8 mouse cellular contexts compared by ENCODE assay signal in the genomic region with DNA sequence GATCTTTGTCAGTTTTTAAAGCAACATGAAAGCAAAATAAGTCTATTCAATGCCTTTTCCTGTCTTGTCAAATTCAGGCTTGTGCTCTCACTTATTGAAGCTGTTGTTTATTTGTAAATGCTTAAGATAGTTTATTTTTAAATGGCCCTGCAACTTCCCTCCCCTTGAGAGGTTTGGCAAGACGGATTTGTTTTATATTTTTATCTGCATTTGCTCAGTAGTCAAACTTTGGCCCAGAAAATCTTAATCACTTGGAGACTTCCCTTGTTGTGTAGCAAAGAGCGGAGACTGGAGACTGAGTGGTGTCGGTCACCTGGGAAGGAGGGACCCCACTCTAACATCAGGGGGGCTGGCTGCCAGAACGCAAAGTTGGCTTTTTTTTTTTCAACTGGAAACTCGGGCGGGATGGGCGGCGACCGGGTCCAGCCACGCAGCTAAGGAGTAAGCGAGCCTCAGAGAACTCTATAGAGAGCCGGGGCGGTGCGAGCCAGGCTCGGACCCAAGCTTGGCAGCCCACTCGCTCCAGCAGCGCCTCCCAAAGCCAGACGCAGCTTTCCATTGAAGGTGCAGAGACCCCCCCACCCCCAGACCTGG. TPM values are rescaled to one million over a fixed set of nuclear protein-coding genes. Genes with fewer than 3 reads are reported as not detected.
DNase-seq lines count a peak whose midpoint lies in the region; ATAC-seq and TF ChIP-seq lines count a peak whose summit lies in the region.

No protein-coding gene starts in this region.

- H3K4me2 ChIP-seq in heart, postnatal 0 days (ENCODE audit: low read depth, low read length) = peak overlapping the region; percentile 75
- peak overlapping the region; percentile 80 for H3K4me2 ChIP-seq in hindbrain, embryonic 14.5 days (replicated peaks)
- H3K4me2 ChIP-seq in midbrain, embryonic 13.5 days (replicated peaks) = peak overlapping the region; percentile 75

- peak overlapping the region; percentile 99 for H3K27ac ChIP-seq in heart, postnatal 0 days (ENCODE audit: low read depth)
- peak overlapping the region; percentile 46 for H3K27ac ChIP-seq in bone marrow, adult 2 months (ENCODE audit: control insufficient read depth, insufficient read depth, low read depth, low read length, poor library complexity)
- H3K27ac ChIP-seq in hindbrain, embryonic 14.5 days = peak overlapping the region; percentile 70
- H3K27ac ChIP-seq in midbrain, embryonic 13.5 days = peak overlapping the region; percentile 96

- H3K36me3 ChIP-seq in heart, postnatal 0 days (replicated peaks; ENCODE audit: control insufficient read depth, insufficient read depth, low read length) = no peaks in the 10 kb centered on the region
- H3K36me3 ChIP-seq in hindbrain, embryonic 14.5 days (replicated peaks; ENCODE audit: control insufficient read depth, insufficient read depth) = no peaks in the 10 kb centered on the region
- H3K36me3 ChIP-seq in midbrain, embryonic 13.5 days = no peaks in the 10 kb centered on the region

- no peaks in the 10 kb centered on the region for H3K9me3 ChIP-seq in heart, postnatal 0 days (replicated peaks; ENCODE audit: control insufficient read depth, low read length)
- H3K9me3 ChIP-seq in hindbrain, embryonic 14.5 days (ENCODE audit: control insufficient read depth, low read length) = no peaks in the 10 kb centered on the region
- H3K9me3 ChIP-seq in midbrain, embryonic 13.5 days = no peaks in the 10 kb centered on the region

- DNase-seq in heart, postnatal 0 days (ENCODE audit: low spot score) = no peak
- DNase-seq in heart, adult 11 months = no peak
- DNase-seq in hindbrain, embryonic 14.5 days (ENCODE audit: low spot score) = no peak
- no peak for DNase-seq in ovary, postnatal 36 days (ENCODE audit: low spot score)
- no peak for DNase-seq in right cerebral cortex, postnatal 36 days (ENCODE audit: low spot score in 2 of 2)
- no peak for DNase-seq in spleen, adult 18-20 months

- TF ChIP-seq POLR2A in bone marrow, adult 2 months (IDR thresholded peaks at IDR 0.05; ENCODE audit: borderline replicate concordance, control insufficient read depth, low read depth, low read length) = no peak

- H3K27me3 ChIP-seq in heart, postnatal 0 days (ENCODE audit: control insufficient read depth, insufficient read depth, low read length) = no peaks in the 10 kb centered on the region
- no peaks in the 10 kb centered on the region for H3K27me3 ChIP-seq in hindbrain, embryonic 14.5 days (ENCODE audit: control insufficient read depth, insufficient read depth, low read length)
- no peaks in the 10 kb centered on the region for H3K27me3 ChIP-seq in midbrain, embryonic 13.5 days

- peak; percentile 72 for ATAC-seq in heart, postnatal 0 days (ENCODE audit: insufficient read depth, low read depth)
- no peak; the same call in 1 of the 2 replicates for ATAC-seq in hindbrain, embryonic 14.5 days (ENCODE audit: low FRiP score)
- ATAC-seq in midbrain, embryonic 13.5 days = peak; percentile 91

- peaks cover 19% of the 10 kb centered on the region for H3K4me1 ChIP-seq in heart, postnatal 0 days (ENCODE audit: control insufficient read depth, insufficient read depth)
- no peaks in the 10 kb centered on the region; the same call in 1 of the 2 replicates for H3K4me1 ChIP-seq in bone marrow, adult 2 months (ENCODE audit: control insufficient read depth, insufficient read depth, low read length)
- peaks cover 28% of the 10 kb centered on the region for H3K4me1 ChIP-seq in hindbrain, embryonic 14.5 days (replicated peaks; ENCODE audit: control insufficient read depth, insufficient read depth, low read length)
- peaks cover 26% of the 10 kb centered on the region for H3K4me1 ChIP-seq in midbrain, embryonic 13.5 days (replicated peaks)

- H3K4me3 ChIP-seq in heart, postnatal 0 days (ENCODE audit: low read depth, low read length) = peak overlapping the region; percentile 96
- peak overlapping the region; percentile 51 for H3K4me3 ChIP-seq in bone marrow, adult 2 months (replicated peaks; ENCODE audit: control insufficient read depth, low read depth, low read length)
- peak overlapping the region; percentile 81 for H3K4me3 ChIP-seq in hindbrain, embryonic 14.5 days (replicated peaks; ENCODE audit: low read length)
- peak overlapping the region; percentile 94 for H3K4me3 ChIP-seq in midbrain, embryonic 13.5 days (replicated peaks)

- no peak for TF ChIP-seq CTCF in heart, postnatal 0 days (IDR thresholded peaks at IDR 0.05; ENCODE audit: low read depth)
- TF ChIP-seq CTCF in bone marrow, adult 2 months (IDR thresholded peaks at IDR 0.05; ENCODE audit: control insufficient read depth, insufficient read depth, low read length) = no peak

- TF ChIP-seq EP300 in heart, postnatal 0 days (IDR thresholded peaks at IDR 0.05; ENCODE audit: low read depth) = no peak

- under 1% methylated on average over 18 of the region's 18 CpGs for WGBS in heart, postnatal 0 days
- WGBS in bone marrow, adult 2 months = 5% methylated on average over 18 of the region's 18 CpGs
- 1% methylated on average over 18 of the region's 18 CpGs for WGBS in hindbrain, embryonic 14.5 days
- 2% methylated on average over 18 of the region's 18 CpGs for WGBS in midbrain, embryonic 13.5 days

- H3K9ac ChIP-seq in heart, postnatal 0 days (replicated peaks; ENCODE audit: low read depth, low read length) = peak overlapping the region; percentile 99
- peak overlapping the region; percentile 58 for H3K9ac ChIP-seq in hindbrain, embryonic 14.5 days
- peak overlapping the region; percentile 91 for H3K9ac ChIP-seq in midbrain, embryonic 13.5 days (replicated peaks)

RNA-seq across cellular contexts. Expression of a gene that starts 6.0 kb away (rescaled TPM):
- 130 and 137 TPM in 2 replicates for total RNA-seq in heart, postnatal 0 days (2014; rRNA removed; ENCODE audit: low replicate concordance)
- polyA plus RNA-seq in heart, postnatal 0 days (2015; fragmentation: Nextera tagmentation; extraction: Ambion mirVana) = 48.8 and 67.5 TPM in 2 replicates
- 4.4 and 10.4 TPM in 2 replicates for polyA plus RNA-seq in bone marrow, adult 2 months (2011; ENCODE audit: insufficient read depth, insufficient read length, low replicate concordance, missing spikeins)
- 103 and 113 TPM in 2 replicates for polyA plus RNA-seq in hindbrain, embryonic 14.5 days (2014; fragmentation: Nextera tagmentation; extraction: Ambion mirVana)
- 83.0 and 84.4 TPM in 2 replicates for polyA plus RNA-seq in midbrain, embryonic 13.5 days (2015; fragmentation: Nextera tagmentation; extraction: Ambion mirVana)

RNA-seq across cellular contexts. Expression of a gene that starts 30.3 kb away (rescaled TPM):
- not detected in 2 replicates for total RNA-seq in heart, postnatal 0 days (2014; rRNA removed; ENCODE audit: low replicate concordance)
- polyA plus RNA-seq in heart, postnatal 0 days (2015; fragmentation: Nextera tagmentation; extraction: Ambion mirVana) = 5.0 and 5.2 TPM in 2 replicates
- not detected in 2 replicates for polyA plus RNA-seq in bone marrow, adult 2 months (2011; ENCODE audit: insufficient read depth, insufficient read length, low replicate concordance, missing spikeins)
- 17.4 and 17.6 TPM in 2 replicates for polyA plus RNA-seq in hindbrain, embryonic 14.5 days (2014; fragmentation: Nextera tagmentation; extraction: Ambion mirVana)
- polyA plus RNA-seq in midbrain, embryonic 13.5 days (2015; fragmentation: Nextera tagmentation; extraction: Ambion mirVana) = 20.2 and 26.7 TPM in 2 replicates

RNA-seq across cellular contexts. Expression of a gene that starts 57.1 kb away (rescaled TPM):
- total RNA-seq in heart, postnatal 0 days (2014; rRNA removed; ENCODE audit: low replicate concordance) = 2.1 and 4.1 TPM in 2 replicates
- polyA plus RNA-seq in heart, postnatal 0 days (2015; fragmentation: Nextera tagmentation; extraction: Ambion mirVana) = 8.5 and 10.3 TPM in 2 replicates
- polyA plus RNA-seq in bone marrow, adult 2 months (2011; ENCODE audit: insufficient read depth, insufficient read length, low replicate concordance, missing spikeins) = 4.5 and 8.0 TPM in 2 replicates
- 34.9 and 37.1 TPM in 2 replicates for polyA plus RNA-seq in hindbrain, embryonic 14.5 days (2014; fragmentation: Nextera tagmentation; extraction: Ambion mirVana)
- 35.4 and 36.7 TPM in 2 replicates for polyA plus RNA-seq in midbrain, embryonic 13.5 days (2015; fragmentation: Nextera tagmentation; extraction: Ambion mirVana)

Comparison
In these comparisons a context has a peak if more than half of its experiments do, and no peak if none do; other contexts are left out.
1. H3K27ac ChIP-seq: peak in every context shown above with its lines; median percentile 99 in heart, postnatal 0 days; 96 in midbrain, embryonic 13.5 days; 70 in hindbrain, embryonic 14.5 days; 46 in bone marrow, adult 2 months.